Mouse (Mus musculus): ENCODE measurements at regions not wholly inside any gene's neighbourhood (a gene's known extent, or its start where the extent isn't known, plus 50 kb on each side); places are given as distances from the start of the nearest gene placed in this dataset.
"Not testable (repeated sequence)": the region's sequence is repeated elsewhere in the genome, so short reads cannot be mapped to it uniquely, and the experiment has no call there.

GRCm38 (mm10) chr4:25065347-25065746, 99.1 kb downstream of the Gpr63 start:
- WGBS = 80% methylated on average over 5 of the region's 5 CpGs
- Histone ChIP-seq H3K27ac (ENCODE audit: low read length) (no peak overlapping the region), H3K4me2 (replicated peaks; ENCODE audit: low read depth, low read length) (no peak overlapping the region), H3K4me1 (ENCODE audit: insufficient read depth, low read length) (no peaks in the 10 kb centered on the region), H3K4me3 (ENCODE audit: low read length) (no peak overlapping the region), H3K36me3 (ENCODE audit: insufficient read depth, low read length) (no peaks in the 10 kb centered on the region), H3K9ac (replicated peaks; ENCODE audit: low read length) (no peak overlapping the region), H3K9me3 (ENCODE audit: low read length) (no peaks in the 10 kb centered on the region), H3K27me3 (ENCODE audit: insufficient read depth, low read length) (no peaks in the 10 kb centered on the region)
- no peak for ATAC-seq (ENCODE audit: low FRiP score, low TSS enrichment)

- not testable (repeated sequence) for ATAC-seq (ENCODE audit: low FRiP score, low TSS enrichment); H3K4me2 ChIP-seq (replicated peaks; ENCODE audit: low read depth, low read length); H3K27me3 ChIP-seq (ENCODE audit: insufficient read depth, low read length); H3K9ac ChIP-seq (replicated peaks; ENCODE audit: low read length); H3K9me3 ChIP-seq (ENCODE audit: low read length); H3K36me3 ChIP-seq (ENCODE audit: insufficient read depth, low read length); H3K27ac ChIP-seq (ENCODE audit: low read length); H3K4me1 ChIP-seq (ENCODE audit: insufficient read depth, low read length); H3K4me3 ChIP-seq (ENCODE audit: low read length)
- 85% methylated on average over 2 of the region's 2 CpGs for WGBS
Measured at GRCm38 (mm10) chr4:25092731-25093130, 126.5 kb downstream of the Gpr63 start.

GRCm38 (mm10) chr4:25101526-25101925, 135.3 kb downstream of the Gpr63 start:
- Histone ChIP-seq H3K36me3 (ENCODE audit: insufficient read depth, low read length) (no peaks in the 10 kb centered on the region), H3K27me3 (ENCODE audit: insufficient read depth, low read length) (no peaks in the 10 kb centered on the region), H3K4me2 (replicated peaks; ENCODE audit: low read depth, low read length) (no peak overlapping the region), H3K9me3 (ENCODE audit: low read length) (no peaks in the 10 kb centered on the region), H3K4me3 (ENCODE audit: low read length) (no peak overlapping the region), H3K4me1 (ENCODE audit: insufficient read depth, low read length) (no peaks in the 10 kb centered on the region), H3K9ac (replicated peaks; ENCODE audit: low read length) (no peak overlapping the region), H3K27ac (ENCODE audit: low read length) (no peak overlapping the region)
- 71% methylated on average over 1 of the region's 1 CpGs for WGBS
- ATAC-seq (ENCODE audit: low FRiP score, low TSS enrichment) = 0 out of 2 replicates have a peak, but pooled peaks have one; percentile 23

DNA sequence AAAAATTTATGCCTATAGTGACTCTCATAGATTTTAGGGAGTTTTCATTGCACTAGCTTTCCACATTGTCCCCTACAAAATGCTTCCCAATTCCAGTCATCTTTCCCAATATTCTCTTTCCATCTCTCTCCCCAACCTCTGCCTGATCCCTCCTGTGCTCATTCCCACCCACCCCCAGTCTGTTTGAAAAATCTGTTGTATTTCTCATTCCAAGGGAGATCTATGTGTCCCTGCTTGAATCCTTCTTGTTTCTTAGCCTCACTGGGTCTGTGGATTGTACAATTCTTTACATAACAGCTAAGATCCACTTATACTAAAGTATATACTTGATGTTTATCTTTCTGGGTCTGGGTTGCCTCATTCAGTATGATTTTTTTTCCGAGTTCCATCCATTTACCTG, 101.4 kb downstream of the Fhl5 start:
- no peaks in the 10 kb centered on the region for H3K27me3 ChIP-seq (ENCODE audit: insufficient read depth, low read length)
- no peak for ATAC-seq (ENCODE audit: low FRiP score, low TSS enrichment)
- H3K4me1 ChIP-seq (ENCODE audit: insufficient read depth, low read length) = no peaks in the 10 kb centered on the region
- H3K4me3 ChIP-seq (ENCODE audit: low read length) = no peak overlapping the region
- no peaks in the 10 kb centered on the region for H3K9me3 ChIP-seq (ENCODE audit: low read length)
- no peak overlapping the region for H3K27ac ChIP-seq (ENCODE audit: low read length)
- WGBS = 79% methylated on average over 1 of the region's 1 CpGs
- no peak overlapping the region for H3K9ac ChIP-seq (replicated peaks; ENCODE audit: low read length)
- no peak overlapping the region for H3K4me2 ChIP-seq (replicated peaks; ENCODE audit: low read depth, low read length)
- H3K36me3 ChIP-seq (ENCODE audit: insufficient read depth, low read length) = no peaks in the 10 kb centered on the region

Measured in kidney, embryonic 16.5 days (tissue).